Mouse (Mus musculus): ENCODE results near the gene Mcoln2. TPM values are rescaled to one million over a fixed set of nuclear protein-coding genes. Genes with fewer than 3 reads are reported as not detected.

Gene Mcoln2
- total RNA-seq, 2 experiments from 2014 or later: not detected

DNA sequence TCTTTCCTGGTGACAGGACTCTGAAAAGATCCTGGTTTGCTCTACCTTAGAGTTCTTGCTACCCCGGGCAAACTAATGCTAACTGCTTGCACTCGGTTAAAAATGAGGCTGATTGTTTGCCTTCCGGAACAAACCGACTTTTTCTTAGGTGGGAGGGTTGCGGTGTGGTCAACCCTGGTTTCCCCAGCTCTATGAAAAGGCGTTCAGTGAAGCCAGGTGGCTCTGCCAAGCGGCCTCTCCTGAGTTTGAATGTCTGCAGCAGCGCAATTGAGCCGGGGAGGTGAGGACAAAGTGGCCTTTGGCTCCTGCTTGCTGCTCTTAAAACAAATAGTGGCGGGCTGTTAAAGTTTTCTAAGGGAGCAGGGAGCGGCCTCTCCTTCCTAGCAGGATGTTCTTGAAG, 927 bp downstream of the Mcoln2 start:
- intact Hi-C loops (cut with DNase I): no loop called here
- Histone ChIP-seq H3K27ac (no peak overlapping the region), H3K4me3 (no peak overlapping the region)
- DNase-seq (ENCODE audit: extremely low spot score in 1 of 2, low spot score in 2 of 2): no peak
- no peak for TF ChIP-seq CTCF (IDR thresholded peaks at IDR 0.05)

- no peak overlapping the region for H3K4me3 ChIP-seq
- intact Hi-C loops (cut with DNase I): no loop called here
- TF ChIP-seq CTCF (IDR thresholded peaks at IDR 0.05): no peak
- H3K27ac ChIP-seq: no peak overlapping the region
- no peak for DNase-seq (ENCODE audit: extremely low spot score in 1 of 2, low spot score in 2 of 2)
These were observed 1.7 kb downstream of the Mcoln2 start for GRCm38 (mm10) chr3:146151328-146151727.

DNA sequence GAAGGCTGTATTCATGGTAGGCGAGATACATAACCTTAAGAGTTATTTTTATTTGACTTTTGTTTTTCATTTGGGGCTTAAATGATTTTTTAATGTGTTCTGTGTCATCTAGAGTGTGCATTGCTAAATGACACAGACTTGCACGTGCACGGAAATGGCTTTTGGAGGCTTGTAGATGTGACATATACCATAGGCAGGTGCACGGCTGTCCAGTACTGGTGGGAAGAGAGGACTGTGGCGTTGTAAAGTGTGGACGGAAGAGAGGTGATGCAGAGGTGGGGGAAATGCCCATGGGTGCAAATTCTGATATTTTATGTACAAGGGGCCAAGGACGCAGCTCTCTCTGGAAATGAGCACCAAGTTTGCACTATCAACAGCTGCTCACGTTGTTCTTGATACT, 2.1 kb downstream of the Mcoln2 start:
- no peak overlapping the region for H3K4me3 ChIP-seq
- H3K27ac ChIP-seq: no peak overlapping the region
- DNase-seq (ENCODE audit: extremely low spot score in 1 of 2, low spot score in 2 of 2): no peak
- no peak for TF ChIP-seq CTCF (IDR thresholded peaks at IDR 0.05)
- intact Hi-C loops (cut with DNase I): no loop called here

- no peak for DNase-seq (ENCODE audit: extremely low spot score in 1 of 2, low spot score in 2 of 2)
- no peak for TF ChIP-seq CTCF (IDR thresholded peaks at IDR 0.05)
- Histone ChIP-seq H3K4me3 (no peak overlapping the region), H3K27ac (no peak overlapping the region)
- intact Hi-C loops (cut with DNase I): no loop called here
These were observed 2.7 kb downstream of the Mcoln2 start for GRCm38 (mm10) chr3:146152348-146152747.

DNA sequence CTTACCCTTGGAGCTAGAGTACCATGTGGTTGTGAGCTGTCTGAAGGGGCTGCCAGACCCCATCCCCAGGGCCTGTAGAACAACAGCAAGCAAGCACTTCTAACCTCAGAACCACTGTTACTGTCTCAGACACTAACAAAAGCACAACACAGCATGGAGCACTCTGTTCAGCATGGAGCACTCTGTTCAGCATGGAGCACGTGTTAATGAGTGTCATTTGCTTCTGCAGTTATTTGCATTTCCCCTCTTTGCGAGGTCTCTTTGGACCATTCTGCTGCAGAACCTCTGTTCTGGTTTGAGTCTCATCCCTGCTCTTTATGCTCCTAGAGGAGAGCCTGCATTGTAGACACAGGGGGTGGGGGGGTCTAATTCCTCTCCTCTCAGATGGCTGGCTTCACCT, 3.3 kb downstream of the Mcoln2 start:
- Histone ChIP-seq H3K27ac (no peak overlapping the region), H3K4me3 (no peak overlapping the region)
- no peak for DNase-seq (ENCODE audit: extremely low spot score in 1 of 2, low spot score in 2 of 2)
- TF ChIP-seq CTCF (IDR thresholded peaks at IDR 0.05): no peak
- intact Hi-C loops (cut with DNase I): no loop called here

DNA sequence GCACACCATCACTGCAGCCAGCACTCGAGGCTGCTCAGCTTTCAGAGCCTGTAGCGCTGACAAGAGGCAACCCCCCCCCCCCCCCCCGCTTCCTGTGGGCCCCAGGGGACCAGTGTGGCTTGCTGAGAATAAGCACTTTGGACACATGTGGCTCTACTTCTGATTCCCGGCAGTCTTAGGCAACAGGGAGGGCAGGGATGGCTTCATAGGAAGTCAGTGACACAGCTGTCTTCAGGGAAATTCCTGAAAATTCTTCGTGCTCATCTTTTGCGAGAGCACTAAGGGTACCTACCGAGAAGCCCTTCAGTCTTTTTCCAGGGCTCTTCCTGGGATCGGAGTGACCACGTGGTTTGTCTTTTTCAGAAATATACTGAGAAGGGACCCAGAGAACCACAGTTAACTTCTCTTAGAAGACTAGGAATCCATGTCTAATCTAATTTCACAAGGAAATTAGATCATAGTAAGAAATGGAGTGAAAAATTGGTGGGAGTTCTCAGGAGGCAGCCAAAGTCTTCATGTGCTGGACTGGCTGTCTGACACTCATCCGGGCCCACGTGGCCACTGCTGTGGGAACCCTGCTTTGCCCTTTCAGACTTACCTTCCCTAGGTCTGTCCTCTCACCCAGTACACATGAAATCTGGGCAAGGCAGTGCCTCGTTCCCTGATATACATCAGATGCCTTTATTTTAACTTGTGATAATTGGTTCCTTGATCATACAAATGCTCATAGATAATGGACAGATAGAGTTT, 4.4 kb downstream of the Mcoln2 start:
- no peak for DNase-seq (ENCODE audit: extremely low spot score in 1 of 2, low spot score in 2 of 2)
- Histone ChIP-seq H3K27ac (no peak overlapping the region), H3K4me3 (no peak overlapping the region)
- TF ChIP-seq CTCF (IDR thresholded peaks at IDR 0.05): no peak
- intact Hi-C loops (cut with DNase I): no loop called here

GRCm38 (mm10) chr3:146155628-146156576, 6.3 kb downstream of the Mcoln2 start:
- Histone ChIP-seq H3K4me3 (no peak overlapping the region), H3K27ac (no peak overlapping the region)
- no peak for TF ChIP-seq CTCF (IDR thresholded peaks at IDR 0.05)
- no peak for DNase-seq (ENCODE audit: extremely low spot score in 1 of 2, low spot score in 2 of 2)
- intact Hi-C loops (cut with DNase I): no loop called here

- no peak for TF ChIP-seq CTCF (IDR thresholded peaks at IDR 0.05)
- no peak for DNase-seq (ENCODE audit: extremely low spot score in 1 of 2, low spot score in 2 of 2)
- intact Hi-C loops (cut with DNase I): no loop called here
- Histone ChIP-seq H3K4me3 (no peak overlapping the region), H3K27ac (no peak overlapping the region)
These were observed 7.2 kb downstream of the Mcoln2 start for GRCm38 (mm10) chr3:146156811-146157210.

- Histone ChIP-seq H3K27ac (no peak overlapping the region), H3K4me3 (no peak overlapping the region)
- intact Hi-C loops (cut with DNase I): no loop called here
- no peak for TF ChIP-seq CTCF (IDR thresholded peaks at IDR 0.05)
- no peak for DNase-seq (ENCODE audit: extremely low spot score in 1 of 2, low spot score in 2 of 2)
These were observed 8.4 kb downstream of the Mcoln2 start for GRCm38 (mm10) chr3:146158039-146158438.

DNA sequence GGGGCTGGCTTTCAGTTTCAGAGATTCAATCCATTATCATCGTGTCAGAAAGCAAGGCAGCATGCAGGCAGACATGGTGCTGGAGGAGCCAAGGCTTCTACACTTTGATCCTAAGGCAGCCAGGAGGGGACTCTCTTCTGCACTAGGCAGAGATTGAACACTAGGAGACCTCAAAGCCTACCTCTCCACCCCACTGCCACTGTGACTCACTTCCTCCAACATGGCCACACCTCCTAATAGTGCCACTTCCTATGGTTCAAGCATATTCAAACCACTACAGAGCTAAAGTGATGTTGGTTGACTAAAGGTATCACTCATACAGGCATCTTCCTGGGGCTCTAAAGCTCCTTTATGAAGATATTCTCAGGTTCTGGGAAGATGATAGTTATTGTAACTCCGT, 9.7 kb downstream of the Mcoln2 start:
- H3K4me3 ChIP-seq: no peak overlapping the region
- H3K27ac ChIP-seq: no peak overlapping the region
- no peak for TF ChIP-seq CTCF (IDR thresholded peaks at IDR 0.05)
- intact Hi-C loops (cut with DNase I): no loop called here
- DNase-seq (ENCODE audit: extremely low spot score in 1 of 2, low spot score in 2 of 2): no peak

DNA sequence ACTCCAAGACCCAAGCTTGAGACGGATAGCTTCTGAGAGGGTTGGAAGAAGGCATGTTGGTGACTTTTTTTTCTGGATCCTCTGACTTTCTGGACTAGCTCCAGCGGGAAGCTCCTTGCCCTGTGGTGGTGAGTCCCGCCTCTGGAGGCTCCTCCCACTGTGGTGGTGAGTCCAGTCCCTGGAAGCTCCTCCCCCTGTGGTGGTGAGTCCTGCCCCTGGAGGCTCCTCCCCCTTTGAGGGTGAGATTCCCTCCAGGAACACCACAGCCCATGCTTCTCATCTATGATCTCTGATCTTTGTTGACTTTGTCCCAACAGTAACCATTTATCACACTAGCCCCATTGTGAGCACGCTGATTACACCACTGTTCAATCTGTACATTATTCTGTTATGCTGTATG, 12.6 kb downstream of the Mcoln2 start:
- intact Hi-C loops (cut with DNase I): no loop called here
- TF ChIP-seq CTCF (IDR thresholded peaks at IDR 0.05): no peak
- DNase-seq (ENCODE audit: extremely low spot score in 1 of 2, low spot score in 2 of 2): no peak
- Histone ChIP-seq H3K4me3 (no peak overlapping the region), H3K27ac (no peak overlapping the region)

GRCm38 (mm10) chr3:146169356-146169755, 19.7 kb downstream of the Mcoln2 start:
- DNase-seq (ENCODE audit: extremely low spot score in 1 of 2, low spot score in 2 of 2): no peak
- Histone ChIP-seq H3K4me3 (no peak overlapping the region), H3K27ac (no peak overlapping the region)
- intact Hi-C loops (cut with DNase I): no loop called here
- TF ChIP-seq CTCF (IDR thresholded peaks at IDR 0.05): no peak
